Mouse (Mus musculus): ENCODE results near the gene Cltc. TPM values are rescaled to one million over a fixed set of nuclear protein-coding genes. Genes with fewer than 3 reads are reported as not detected.
A peak's percentile ranks its signal among the peaks of the same experiment; 100 is the strongest.

The Cltc gene
- polyA plus RNA-seq, 1 experiment from 2014 or later, result 143 TPM

- 93% methylated on average over 3 of the region's 3 CpGs for WGBS
These were observed 65.9 kb downstream of the Cltc start for GRCm38 (mm10) chr11:86691482-86691881.

GRCm38 (mm10) chr11:86690383-86690782 is 67.0 kb downstream of the Cltc start:
- H3K4me1 ChIP-seq, result peaks cover 5% of the 10 kb centered on the region
- 86% methylated on average over 3 of the region's 3 CpGs for WGBS
- DNase-seq (ENCODE audit: low spot score), result no peak
- no peaks in the 10 kb centered on the region for H3K27me3 ChIP-seq (ENCODE audit: insufficient read depth, poor library complexity, severe bottlenecking)
- H3K4me3 ChIP-seq, result no peak overlapping the region
- H3K36me3 ChIP-seq, result peaks cover 74% of the 10 kb centered on the region
- no peak overlapping the region for H3K27ac ChIP-seq
- no peaks in the 10 kb centered on the region for H3K9me3 ChIP-seq

More at GRCm38 (mm10) chr11:86691482-86691881, 65.9 kb downstream of the Cltc start:
- H3K36me3 ChIP-seq, result peaks cover 82% of the 10 kb centered on the region
- H3K4me3 ChIP-seq, result no peak overlapping the region
- no peaks in the 10 kb centered on the region for H3K27me3 ChIP-seq (ENCODE audit: insufficient read depth, poor library complexity, severe bottlenecking)
- H3K9me3 ChIP-seq, result no peaks in the 10 kb centered on the region
- no peak for DNase-seq (ENCODE audit: low spot score)
- no peak overlapping the region for H3K27ac ChIP-seq
- H3K4me1 ChIP-seq, result no peaks in the 10 kb centered on the region

- no peaks in the 10 kb centered on the region for H3K27me3 ChIP-seq (ENCODE audit: insufficient read depth, poor library complexity, severe bottlenecking)
- peaks cover 22% of the 10 kb centered on the region for H3K4me1 ChIP-seq
- no peak overlapping the region for H3K27ac ChIP-seq
- H3K4me3 ChIP-seq, result no peak overlapping the region
- 90% methylated on average over 1 of the region's 1 CpGs for WGBS
- no peak for DNase-seq (ENCODE audit: low spot score)
- peaks cover 29% of the 10 kb centered on the region for H3K36me3 ChIP-seq
- H3K9me3 ChIP-seq, result no peaks in the 10 kb centered on the region
These were observed 72.0 kb downstream of the Cltc start for GRCm38 (mm10) chr11:86685366-86685765.

DNA sequence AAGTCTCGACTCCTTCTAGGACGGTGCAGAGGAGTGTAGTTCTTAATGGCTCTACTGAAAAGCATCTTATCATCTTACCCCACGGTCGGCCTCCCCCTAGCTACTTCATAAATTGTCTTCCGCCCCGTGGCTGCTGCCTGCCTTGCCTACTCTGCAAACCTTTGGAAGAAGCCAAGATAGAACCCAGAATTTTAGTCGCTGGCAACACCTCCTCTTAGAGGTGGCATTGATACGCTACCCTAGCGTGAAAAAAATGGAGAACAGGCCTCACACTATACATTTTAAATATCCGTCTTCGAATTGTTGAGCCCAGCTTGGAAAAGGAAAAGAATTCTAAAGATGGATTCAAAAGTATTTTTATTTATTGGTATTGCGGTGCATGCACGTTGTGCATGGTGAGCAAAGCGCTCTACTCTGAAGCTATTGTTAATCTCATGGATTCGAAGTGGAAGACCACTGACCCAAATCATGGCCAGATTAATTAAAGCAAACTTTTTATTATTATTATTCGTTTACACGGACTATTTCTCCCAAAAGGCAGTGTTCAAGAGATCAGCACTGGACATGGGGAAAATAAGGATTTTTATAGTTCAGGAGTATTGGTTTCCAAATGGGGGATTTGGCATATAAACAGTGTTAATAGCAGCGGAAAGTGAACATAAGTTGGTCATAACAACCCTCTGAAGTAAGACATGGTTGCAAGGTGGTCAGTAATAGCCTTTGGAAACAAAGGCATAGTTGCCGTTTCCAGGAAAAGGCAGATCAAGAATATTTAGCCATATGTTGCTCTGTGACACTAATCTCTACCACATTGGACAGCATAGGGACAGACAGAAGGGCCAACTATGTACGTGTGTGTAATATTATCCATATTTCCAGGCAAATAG is 73.0 kb downstream of the Cltc start:
- H3K27me3 ChIP-seq (ENCODE audit: insufficient read depth, poor library complexity, severe bottlenecking), result no peaks in the 10 kb centered on the region
- H3K4me3 ChIP-seq, result peak overlapping the region; percentile 87
- peaks cover 19% of the 10 kb centered on the region for H3K36me3 ChIP-seq
- no peak for DNase-seq (ENCODE audit: low spot score)
- H3K4me1 ChIP-seq, result peaks cover 22% of the 10 kb centered on the region
- H3K9me3 ChIP-seq, result no peaks in the 10 kb centered on the region
- H3K27ac ChIP-seq, result peak overlapping the region; percentile 91
- 9% methylated on average over 20 of the region's 20 CpGs for WGBS

DNA sequence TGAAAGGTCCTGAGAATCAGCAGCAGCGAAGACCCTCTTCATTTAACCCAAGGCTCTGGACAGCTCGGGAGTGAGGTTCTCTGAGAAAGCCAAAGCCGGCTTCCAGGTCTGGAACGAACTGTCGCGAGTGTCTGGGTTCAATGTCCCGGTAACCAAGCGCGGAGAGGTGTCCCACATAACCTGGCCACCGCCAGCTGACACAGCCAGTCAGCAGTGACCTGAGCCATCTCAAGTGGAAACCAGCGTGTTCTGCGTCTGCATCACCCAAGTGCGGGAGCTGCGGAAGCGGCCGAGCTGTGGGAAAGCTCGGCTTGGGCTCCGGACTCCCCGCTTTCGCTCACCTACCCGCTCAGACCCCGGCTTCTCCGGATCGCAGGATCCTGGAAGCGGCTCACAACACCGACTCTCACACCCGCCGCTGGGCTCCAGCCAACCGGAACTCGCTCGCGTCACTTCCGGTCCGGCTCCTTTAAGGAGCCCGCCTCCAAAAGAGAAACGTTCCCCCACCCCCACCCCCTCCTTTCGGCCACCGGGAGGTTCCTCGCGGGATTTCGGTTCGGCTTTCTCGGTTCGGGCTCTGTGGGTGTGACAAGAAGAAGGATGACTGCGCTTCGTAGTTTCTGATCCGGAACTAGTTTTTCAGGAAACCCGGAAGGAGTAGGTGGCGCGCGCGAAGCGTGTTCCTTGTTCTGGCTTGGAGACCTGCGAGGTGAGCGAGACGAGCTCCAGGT is 73.8 kb downstream of the Cltc start, which contains the start of the genes Vmp1 and Ptrh2:
TSS of gene Vmp1 (minus strand) at position 442 of the 731 bp plus-strand sequence.
TSS of gene Ptrh2 (plus strand) at position 591 of the 731 bp plus-strand sequence.
- peaks cover 13% of the 10 kb centered on the region for H3K36me3 ChIP-seq
- DNase-seq (ENCODE audit: low spot score), result peak; percentile 97
- H3K27ac ChIP-seq, result peak within 1 kb of the TSS; percentile 91
- H3K4me1 ChIP-seq, result peaks cover 27% of the 10 kb centered on the region
- H3K9me3 ChIP-seq, result no peaks in the 10 kb centered on the region
- H3K4me3 ChIP-seq, result peak within 1 kb of the TSS; percentile 87
- under 1% methylated on average over 56 of the region's 56 CpGs for WGBS
- no peaks in the 10 kb centered on the region for H3K27me3 ChIP-seq (ENCODE audit: insufficient read depth, poor library complexity, severe bottlenecking)

DNA sequence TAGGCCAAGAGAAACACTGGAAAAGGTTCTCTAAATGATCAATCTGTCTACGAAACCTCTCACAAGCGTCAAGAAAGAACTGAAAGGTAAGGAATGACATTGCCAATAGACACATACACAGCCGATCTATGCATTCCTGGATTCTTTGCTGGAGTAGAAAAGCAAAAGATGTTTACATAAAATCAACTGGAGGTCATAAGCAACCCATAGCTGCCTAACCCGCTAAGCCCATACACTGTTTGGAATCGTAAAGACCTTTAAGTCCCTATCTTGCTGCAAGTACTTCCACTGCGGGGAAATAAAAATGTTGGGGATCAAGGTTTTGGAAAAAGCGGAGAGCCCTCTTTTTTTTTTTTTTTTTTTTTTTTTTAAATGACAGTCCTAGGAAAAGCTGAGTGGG is 74.5 kb downstream of the Cltc start:
- Histone ChIP-seq H3K4me3 (peak overlapping the region; percentile 87), H3K27me3 (ENCODE audit: insufficient read depth, poor library complexity, severe bottlenecking) (no peaks in the 10 kb centered on the region), H3K9me3 (no peaks in the 10 kb centered on the region), H3K4me1 (peaks cover 27% of the 10 kb centered on the region), H3K36me3 (peaks cover 8% of the 10 kb centered on the region), H3K27ac (peak overlapping the region; percentile 91)
- DNase-seq (ENCODE audit: low spot score), result no peak
- WGBS, result 35% methylated on average over 7 of the region's 7 CpGs

DNA sequence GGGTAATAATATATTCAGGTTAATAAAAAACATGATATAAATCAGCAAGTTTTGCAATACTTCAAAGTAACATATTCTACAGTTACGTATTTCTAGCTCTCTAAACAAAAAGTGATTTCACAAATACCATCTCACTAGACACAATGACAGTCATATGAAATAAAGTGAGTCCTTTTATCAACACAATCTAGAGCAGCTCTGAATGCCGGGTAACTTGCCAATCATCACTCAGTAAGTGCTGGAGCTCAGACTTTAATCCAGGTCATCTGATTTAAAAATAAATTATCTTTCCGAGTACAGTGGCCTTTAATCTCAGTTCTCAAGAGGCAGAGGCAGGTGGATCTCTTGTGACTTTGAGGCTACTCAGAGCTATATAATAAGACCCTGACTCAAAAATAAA is 75.9 kb downstream of the Cltc start:
- H3K4me3 ChIP-seq, result no peak overlapping the region

GRCm38 (mm10) chr11:86680729-86681128 is 76.6 kb downstream of the Cltc start:
- peaks cover 25% of the 10 kb centered on the region for H3K4me1 ChIP-seq
- H3K27ac ChIP-seq, result no peak overlapping the region
- WGBS, result 96% methylated on average over 3 of the region's 3 CpGs
- H3K9me3 ChIP-seq, result no peaks in the 10 kb centered on the region
- H3K27me3 ChIP-seq (ENCODE audit: insufficient read depth, poor library complexity, severe bottlenecking), result no peaks in the 10 kb centered on the region
- no peak overlapping the region for H3K4me3 ChIP-seq
- no peak for DNase-seq (ENCODE audit: low spot score)
- H3K36me3 ChIP-seq, result 0 out of 2 replicates have a peak, but pooled peaks cover 2% of the 10 kb centered on the region

More for the DNA sequence above, 75.9 kb downstream of the Cltc start:
- 0 out of 2 replicates have a peak, but pooled peaks cover 2% of the 10 kb centered on the region for H3K36me3 ChIP-seq
- no peaks in the 10 kb centered on the region for H3K9me3 ChIP-seq
- H3K4me1 ChIP-seq, result peaks cover 27% of the 10 kb centered on the region
- no peaks in the 10 kb centered on the region for H3K27me3 ChIP-seq (ENCODE audit: insufficient read depth, poor library complexity, severe bottlenecking)
- H3K27ac ChIP-seq, result no peak overlapping the region
- 76% methylated on average over 3 of the region's 3 CpGs for WGBS
- no peak for DNase-seq (ENCODE audit: low spot score)

- DNase-seq (ENCODE audit: low spot score), result no peak
- WGBS, result 74% methylated on average over 5 of the region's 5 CpGs
- H3K27me3 ChIP-seq (ENCODE audit: insufficient read depth, poor library complexity, severe bottlenecking), result no peaks in the 10 kb centered on the region
- peaks cover 13% of the 10 kb centered on the region for H3K4me1 ChIP-seq
- 0 out of 2 replicates have a peak, but pooled peaks cover 2% of the 10 kb centered on the region for H3K36me3 ChIP-seq
- H3K9me3 ChIP-seq, result no peaks in the 10 kb centered on the region
- H3K4me3 ChIP-seq, result no peak overlapping the region
- no peak overlapping the region for H3K27ac ChIP-seq
These were observed 78.4 kb downstream of the Cltc start for GRCm38 (mm10) chr11:86678957-86679356.

DNA sequence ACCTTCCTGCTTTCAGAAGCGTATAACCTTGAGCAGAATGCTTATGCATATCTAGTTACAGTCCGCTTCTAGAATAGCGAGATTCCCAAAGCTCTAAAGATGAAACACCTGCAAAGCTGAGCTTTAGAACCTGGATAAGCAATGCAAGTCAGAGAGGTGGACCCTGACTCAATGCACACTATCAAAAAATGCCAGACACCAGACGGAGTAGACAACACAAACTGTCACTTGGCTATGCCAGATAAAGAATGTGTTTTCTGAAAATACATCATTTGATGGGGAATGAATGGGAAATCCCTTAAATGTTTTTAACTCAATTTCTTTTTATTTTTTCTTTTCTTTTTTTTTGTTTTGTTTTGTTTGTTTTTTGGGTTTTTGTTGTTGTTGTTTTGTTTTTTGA is 81.8 kb downstream of the Cltc start:
- no peaks in the 10 kb centered on the region for H3K27me3 ChIP-seq (ENCODE audit: insufficient read depth, poor library complexity, severe bottlenecking)
- H3K9me3 ChIP-seq, result no peaks in the 10 kb centered on the region
- DNase-seq (ENCODE audit: low spot score), result no peak
- WGBS, result 87% methylated on average over 4 of the region's 4 CpGs
- no peak overlapping the region for H3K4me3 ChIP-seq
- 0 out of 2 replicates have a peak, but pooled peaks cover 2% of the 10 kb centered on the region for H3K36me3 ChIP-seq
- H3K27ac ChIP-seq, result no peak overlapping the region
- peaks cover 13% of the 10 kb centered on the region; the same call in 1 of the 2 replicates for H3K4me1 ChIP-seq

- 0 out of 2 replicates have a peak, but pooled peaks cover 2% of the 10 kb centered on the region for H3K36me3 ChIP-seq
- DNase-seq (ENCODE audit: low spot score), result no peak
- H3K27me3 ChIP-seq (ENCODE audit: insufficient read depth, poor library complexity, severe bottlenecking), result no peaks in the 10 kb centered on the region
- no peaks in the 10 kb centered on the region for H3K9me3 ChIP-seq
- WGBS, result 62% methylated on average over 3 of the region's 3 CpGs
- no peak overlapping the region for H3K4me3 ChIP-seq
- no peak overlapping the region for H3K27ac ChIP-seq
- peaks cover 8% of the 10 kb centered on the region; the same call in 1 of the 2 replicates for H3K4me1 ChIP-seq
These were observed 84.6 kb downstream of the Cltc start for GRCm38 (mm10) chr11:86672772-86673171.

GRCm38 (mm10) chr11:86671041-86671675 is 86.2 kb downstream of the Cltc start:
- no peaks in the 10 kb centered on the region for H3K36me3 ChIP-seq
- H3K27ac ChIP-seq, result no peak overlapping the region
- no peak for DNase-seq (ENCODE audit: low spot score)
- H3K27me3 ChIP-seq (ENCODE audit: insufficient read depth, poor library complexity, severe bottlenecking), result no peaks in the 10 kb centered on the region
- no peak overlapping the region for H3K4me3 ChIP-seq
- WGBS, result 47% methylated on average over 3 of the region's 3 CpGs
- no peaks in the 10 kb centered on the region for H3K9me3 ChIP-seq
- peaks cover 8% of the 10 kb centered on the region; the same call in 1 of the 2 replicates for H3K4me1 ChIP-seq

Data from heart, embryonic 10.5 days (tissue).